19 mouse cellular contexts compared by ENCODE assay signal in the genomic region with DNA sequence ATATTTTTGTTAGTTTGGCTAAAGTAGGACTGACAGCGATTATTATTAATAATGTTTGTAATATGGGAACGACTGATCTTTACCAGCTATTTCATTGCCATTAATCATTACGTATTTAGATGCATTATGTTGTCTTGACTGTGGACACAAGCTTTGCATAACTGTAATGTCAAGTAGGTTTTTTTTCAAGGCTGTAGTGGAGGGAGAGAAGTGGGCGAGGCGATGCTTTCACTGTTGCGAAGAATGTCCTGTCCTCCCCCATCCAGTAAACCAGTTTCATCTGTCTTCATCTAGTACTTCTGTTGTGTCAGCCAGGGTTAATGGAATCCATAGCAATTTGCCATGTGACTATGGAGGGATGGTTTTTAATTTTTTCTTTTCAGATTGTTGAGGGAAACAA.
"Had no signal": no experiment of that assay in that cellular context is flagged by ENCODE, and none has a peak within 500 bp of the region (broad histone marks: within the 10 kb centered on the region; RNA-seq: fewer than 3 reads in every experiment).

No protein-coding gene starts in this region.

- H3K4me2 ChIP-seq: liver, embryonic 12.5 days; liver, embryonic 15.5 days; midbrain, embryonic 12.5 days; midbrain, embryonic 15.5 days; neural tube, embryonic 12.5 days; neural tube, embryonic 15.5 days; stomach, embryonic 15.5 days had no signal

- H3K27me3 ChIP-seq: liver, embryonic 12.5 days; liver, embryonic 15.5 days; midbrain, embryonic 12.5 days; midbrain, embryonic 15.5 days; neural tube, embryonic 12.5 days; neural tube, embryonic 15.5 days; stomach, embryonic 15.5 days had no signal

- H3K27ac ChIP-seq: liver, embryonic 12.5 days; liver, embryonic 15.5 days; macrophage; midbrain, embryonic 12.5 days; midbrain, embryonic 15.5 days; neural tube, embryonic 12.5 days; neural tube, embryonic 15.5 days; stomach, embryonic 15.5 days had no signal

- DNase-seq: kidney, adult 18-20 months; kidney, adult 9 months; kidney, postnatal 25 days; left cerebral cortex, postnatal 4 days; liver; right cerebral cortex, adult 18-20 months; right cerebral cortex, postnatal 25 days; spleen, adult 18-20 months; thymus, postnatal 25 days had no signal

- ATAC-seq: inflammation-experienced regulatory T-cells, adult 6 months; intestine, embryonic 16.5 days; liver, embryonic 12.5 days; midbrain, embryonic 15.5 days had no signal

- H3K9me3 ChIP-seq: liver, embryonic 12.5 days; liver, embryonic 15.5 days; midbrain, embryonic 12.5 days; midbrain, embryonic 15.5 days; neural tube, embryonic 12.5 days; neural tube, embryonic 15.5 days; stomach, embryonic 15.5 days had no signal

- H3K9ac ChIP-seq: liver, embryonic 12.5 days; liver, embryonic 15.5 days; midbrain, embryonic 12.5 days; midbrain, embryonic 15.5 days; neural tube, embryonic 12.5 days; neural tube, embryonic 15.5 days; stomach, embryonic 15.5 days had no signal

- H3K4me3 ChIP-seq: liver, embryonic 12.5 days; liver, embryonic 15.5 days; midbrain, embryonic 12.5 days; midbrain, embryonic 15.5 days; neural tube, embryonic 12.5 days; neural tube, embryonic 15.5 days; stomach, embryonic 15.5 days had no signal
